Mouse (Mus musculus): ENCODE measurements around the gene Mapkapk5.

GRCm38 (mm10) chr5:121477680-121478079 lies 68.0 kb downstream of the Mapkapk5 start:
- 0 out of 2 replicates have a peak, but pooled peaks have one; percentile 9 for TF ChIP-seq CTCF (IDR thresholded peaks at IDR 0.05; ENCODE audit: borderline replicate concordance, extremely low read depth, insufficient read depth, insufficient read length)
- no peak for TF ChIP-seq POLR2A (IDR thresholded peaks at IDR 0.05; ENCODE audit: borderline replicate concordance, extremely low read depth, insufficient read depth, insufficient read length, poor library complexity, severe bottlenecking)

All from brain, embryonic 14.5 days (tissue).